Mouse (Mus musculus) midbrain, embryonic 13.5 days (tissue): ENCODE results near the gene Mef2a. TPM values are rescaled to one million over a fixed set of nuclear protein-coding genes. Genes with fewer than 3 reads are reported as not detected.

Source experiments
- polyA plus RNA-seq: library from polyadenylated mRNA; unstranded; fragments of >200 nt; fragmentation: Nextera tagmentation; extraction: Ambion mirVana; gene quantifications from 2 replicates; pipeline ENCODE4 v1.2.1, GENCODE M21; 2015

The Mef2a gene
- polyA plus RNA-seq, 1 experiment from 2014 or later, result 34.0 TPM

Other genes starting within 250 kb of the Mef2a start
- 28.5 and 30.9 TPM in 2 replicates for gene Lysmd4, start 150.3 kb downstream of the Mef2a start, polyA plus RNA-seq